Mouse (Mus musculus): ENCODE results near the gene Hnrnpa3.

DNA sequence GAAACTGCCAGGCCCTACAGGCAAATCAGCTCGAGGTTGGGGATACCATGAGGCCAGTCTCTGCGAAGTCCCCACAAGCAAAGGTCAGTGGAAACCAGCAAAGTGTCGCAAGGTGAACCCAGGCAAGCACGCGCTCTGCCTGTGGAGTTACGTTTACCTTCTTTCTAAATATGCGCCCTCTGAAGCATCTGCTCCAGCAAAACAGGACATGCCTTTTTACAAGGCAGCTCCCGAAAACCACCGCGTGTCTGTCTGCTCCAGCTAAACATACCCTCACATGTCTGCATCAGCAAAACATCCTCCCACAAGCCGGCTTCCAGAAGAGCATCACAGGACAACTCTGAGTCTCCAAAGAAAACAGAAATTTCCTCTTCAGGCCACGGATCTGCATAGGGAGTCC is 13.8 kb upstream of the Hnrnpa3 start:
- TF ChIP-seq POLR2A (IDR thresholded peaks at IDR 0.05; ENCODE audit: borderline replicate concordance, extremely low read depth, low read depth, low read length) (no peak), CTCF (IDR thresholded peaks at IDR 0.05; ENCODE audit: insufficient read depth, low read length) (no peak)

Data from lung, adult 2 months (tissue).